Mouse (Mus musculus): ENCODE measurements around the gene Sgpl1. TPM values are rescaled to one million over a fixed set of nuclear protein-coding genes. Genes with fewer than 3 reads are reported as not detected.

Gene Sgpl1
- 57.1 and 57.5 TPM in 2 replicates for polyA plus RNA-seq (2012; rRNA removed)

GRCm38 (mm10) chr10:61147157-61148040 lies at the start of gene Sgpl1:
Sgpl1 (minus strand) TSS chr10:61147703.

GRCm38 (mm10) chr10:61171654-61172053 lies 24.2 kb upstream of the Sgpl1 start, which contains the start of gene Tbata:
Tbata (plus strand) TSS chr10:61171954.

GRCm38 (mm10) chr10:61089170-61090142 lies 58.0 kb downstream of the Sgpl1 start, which contains the start of gene Pcbd1:
Pcbd1 (plus strand) TSS chr10:61089331.

Other genes starting within 250 kb of the Sgpl1 start
- 27.4 and 32.2 TPM in 2 replicates for gene Pcbd1, start 58.4 kb downstream of the Sgpl1 start, polyA plus RNA-seq (2012; rRNA removed)
- gene Tbata, start 24.3 kb upstream of the Sgpl1 start, polyA plus RNA-seq (2012; rRNA removed): 1.3 and 1.9 TPM in 2 replicates
- gene Adamts14, start 125.7 kb upstream of the Sgpl1 start, polyA plus RNA-seq (2012; rRNA removed): 0.69 and 1.1 TPM in 2 replicates
- not detected in 2 replicates for gene Prf1, start 150.1 kb upstream of the Sgpl1 start, polyA plus RNA-seq (2012; rRNA removed)
- 23.0 and 23.1 TPM in 2 replicates for gene Pald1, start 235.8 kb upstream of the Sgpl1 start, polyA plus RNA-seq (2012; rRNA removed)

Data from central nervous system, embryonic 18 days (tissue).